Mouse (Mus musculus): ENCODE results near the gene Lrrc4.

- no peak for TF ChIP-seq POLR2A (IDR thresholded peaks at IDR 0.05; ENCODE audit: borderline replicate concordance, extremely low read depth, low read depth, low read length)
- no peak for TF ChIP-seq CTCF (IDR thresholded peaks at IDR 0.05; ENCODE audit: insufficient read depth, low read length)
Observed at GRCm38 (mm10) chr6:28692659-28693058, 138.9 kb downstream of the Lrrc4 start.
